Mouse (Mus musculus) forebrain, embryonic 15.5 days (tissue): Measurements from ENCODE around the gene Gmpr. TPM values are rescaled to one million over a fixed set of nuclear protein-coding genes. Genes with fewer than 3 reads are reported as not detected.

Experiments
- ATAC-seq: fragments of 200-750 bp; cut with Nextera tagmentation; replicated peaks from 2 replicates; pipeline ENCODE4 v1.8.0; 2017; ENCODE audit warnings: mild to moderate bottlenecking, moderate TSS enrichment, moderate library complexity
- H3K27ac ChIP-seq: fragments of 300-500 bp; sonication (generic); replicated peaks from 2 replicates; pipeline ENCODE4 v1.5.1; 2015; ENCODE audit warnings: mild to moderate bottlenecking, inconsistent platforms
- H3K27me3 ChIP-seq: fragments of 300-500 bp; sonication (generic); 2 replicates; pipeline ENCODE4 v1.6.1; 2015; ENCODE audit warnings: inconsistent platforms
- H3K36me3 ChIP-seq: fragments of 300-500 bp; sonication (generic); 2 replicates; pipeline ENCODE4 v1.6.1; 2015; ENCODE audit warnings: mild to moderate bottlenecking, inconsistent platforms
- H3K4me1 ChIP-seq: fragments of 300-500 bp; sonication (generic); 2 replicates; pipeline ENCODE4 v1.6.1; 2015; ENCODE audit warnings: inconsistent platforms
- H3K4me2 ChIP-seq: fragments of 300-500 bp; sonication (generic); replicated peaks from 2 replicates; pipeline ENCODE4 v1.6.1; 2015; ENCODE audit warnings: mild to moderate bottlenecking, inconsistent platforms
- H3K4me3 ChIP-seq: fragments of 300-500 bp; sonication (generic); 2 replicates; pipeline ENCODE4 v1.5.1; 2015; ENCODE audit warnings: mild to moderate bottlenecking, inconsistent platforms
- H3K9ac ChIP-seq: fragments of 300-500 bp; sonication (generic); replicated peaks from 2 replicates; pipeline ENCODE4 v1.6.1; 2015; ENCODE audit warnings: mild to moderate bottlenecking, inconsistent platforms
- H3K9me3 ChIP-seq: fragments of 300-500 bp; sonication (generic); 2 replicates; pipeline ENCODE4 v1.6.1; 2016; ENCODE audit warnings: inconsistent platforms
- WGBS: fragments of 180-500 bp; shearing (Covaris S2); methylation state at CpG from one replicate; pipeline ENCODE4 v1.1.7; 2015; ENCODE audit warnings: mixed read lengths; 5-methylcytosine and 5-hydroxymethylcytosine counted together
- polyA plus RNA-seq: library from polyadenylated mRNA; unstranded; fragments of >200 nt; fragmentation: Nextera tagmentation; extraction: Ambion mirVana; gene quantifications from 2 replicates; pipeline ENCODE4 v1.2.1, GENCODE M21; 2015

Gene Gmpr
- polyA plus RNA-seq: 19.6 and 23.0 TPM in 2 replicates

DNA sequence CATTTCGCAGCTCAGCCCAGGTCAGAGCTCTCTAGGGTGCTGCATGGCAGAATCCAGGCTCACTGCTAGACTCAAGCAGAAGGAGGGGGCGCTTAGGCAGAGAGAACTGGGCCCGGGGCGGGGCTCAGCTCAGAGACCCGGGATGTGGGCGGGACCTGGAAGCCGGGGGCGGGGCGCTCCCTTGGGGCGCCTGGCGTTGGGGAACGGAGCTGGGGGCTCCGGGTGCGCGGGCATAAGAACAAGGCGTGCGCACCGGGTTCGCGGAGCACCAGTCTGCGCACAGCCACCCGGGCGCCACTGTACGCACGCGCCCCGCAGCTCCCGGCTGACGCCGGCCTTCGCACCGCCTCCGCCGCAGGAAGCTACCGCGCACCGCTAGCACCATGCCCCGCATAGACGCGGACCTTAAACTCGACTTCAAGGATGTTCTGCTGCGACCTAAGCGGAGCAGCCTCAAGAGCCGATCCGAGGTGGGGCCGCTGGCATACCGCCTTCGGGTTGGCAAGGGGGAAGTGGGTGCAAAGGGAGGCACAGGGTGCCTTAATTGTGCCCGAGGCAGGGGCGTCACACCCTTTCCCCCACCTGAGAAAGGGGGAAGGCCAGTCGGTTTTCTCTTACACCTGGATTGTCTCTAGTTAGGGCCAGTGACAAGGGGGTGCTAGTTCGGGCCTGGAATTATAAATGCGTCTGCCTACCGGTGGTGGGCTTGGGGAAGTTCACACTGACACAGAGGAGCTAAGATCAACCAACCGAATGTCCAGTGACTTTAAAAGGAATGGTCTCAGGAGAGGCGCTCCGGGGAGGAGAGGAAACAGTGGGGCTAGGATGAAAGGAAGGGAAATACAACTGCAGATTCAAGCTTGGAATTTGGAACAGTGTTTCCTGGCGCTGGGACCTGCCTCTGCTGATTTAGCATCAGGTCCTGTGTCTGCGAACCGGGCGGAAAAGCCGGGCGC, at the start of gene Gmpr:
Gene Gmpr, plus strand, starts transcription at position 171 of the 956 bp plus-strand sequence.
- no peaks in the 10 kb centered on the region; the same call in 1 of the 2 replicates for H3K27me3 ChIP-seq
- WGBS: 1% methylated on average over 53 of the region's 63 CpGs
- H3K4me2 ChIP-seq: peak within 1 kb of the TSS; percentile 87
- ATAC-seq: peak; percentile 92
- peak within 1 kb of the TSS; percentile 55 for H3K27ac ChIP-seq
- peak within 1 kb of the TSS; percentile 63 for H3K9ac ChIP-seq
- H3K4me3 ChIP-seq: peak within 1 kb of the TSS; percentile 58
- peaks cover 14% of the 10 kb centered on the region for H3K4me1 ChIP-seq
- H3K9me3 ChIP-seq: no peaks in the 10 kb centered on the region
- H3K36me3 ChIP-seq: no peaks in the 10 kb centered on the region

DNA sequence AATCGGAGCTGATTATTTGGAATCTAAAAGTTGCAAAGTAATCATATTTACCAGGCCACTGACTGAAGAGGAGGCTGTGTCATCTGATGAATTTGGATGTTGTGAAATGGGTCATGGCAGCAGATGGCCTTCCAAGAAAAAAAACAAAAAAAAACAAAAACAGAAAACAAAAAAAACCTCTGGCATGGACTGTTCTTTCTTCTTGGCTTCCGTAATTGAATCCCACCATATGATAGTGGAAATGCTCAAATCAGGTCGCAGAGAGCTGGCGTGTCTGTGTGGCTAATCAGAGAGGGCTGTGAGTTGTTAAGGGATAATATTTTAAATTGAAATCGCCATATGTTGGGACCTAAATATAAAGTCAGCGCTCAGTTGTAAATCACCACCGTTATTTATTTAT, 49.8 kb upstream of the Gmpr start:
- ATAC-seq: no peak
- Histone ChIP-seq H3K4me1 (peaks cover 13% of the 10 kb centered on the region), H3K27ac (no peak overlapping the region), H3K27me3 (no peaks in the 10 kb centered on the region), H3K4me3 (no peak overlapping the region), H3K9ac (no peak overlapping the region), H3K9me3 (no peaks in the 10 kb centered on the region), H3K4me2 (no peak overlapping the region), H3K36me3 (no peaks in the 10 kb centered on the region)
- WGBS: 74% methylated on average over 7 of the region's 7 CpGs

DNA sequence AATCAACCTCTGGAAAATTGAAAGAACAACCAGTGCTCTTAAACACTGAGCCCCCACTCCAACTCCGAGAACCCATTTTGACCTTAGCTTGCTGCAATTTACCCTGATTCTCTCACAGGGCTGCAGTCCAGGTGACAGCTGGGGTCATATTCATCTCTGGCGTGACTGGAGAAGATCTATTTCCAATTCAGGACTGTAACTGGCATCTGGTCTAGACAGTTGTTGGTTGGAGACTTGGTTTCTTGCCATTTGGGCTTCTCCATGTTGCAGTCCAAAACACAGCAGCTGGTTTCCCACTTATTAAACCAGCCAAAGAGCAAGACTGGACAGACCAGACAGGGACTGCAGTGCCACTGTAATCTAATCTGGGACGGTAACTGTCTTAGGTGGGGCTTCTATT, 47.1 kb upstream of the Gmpr start:
- H3K4me2 ChIP-seq: no peak overlapping the region

DNA sequence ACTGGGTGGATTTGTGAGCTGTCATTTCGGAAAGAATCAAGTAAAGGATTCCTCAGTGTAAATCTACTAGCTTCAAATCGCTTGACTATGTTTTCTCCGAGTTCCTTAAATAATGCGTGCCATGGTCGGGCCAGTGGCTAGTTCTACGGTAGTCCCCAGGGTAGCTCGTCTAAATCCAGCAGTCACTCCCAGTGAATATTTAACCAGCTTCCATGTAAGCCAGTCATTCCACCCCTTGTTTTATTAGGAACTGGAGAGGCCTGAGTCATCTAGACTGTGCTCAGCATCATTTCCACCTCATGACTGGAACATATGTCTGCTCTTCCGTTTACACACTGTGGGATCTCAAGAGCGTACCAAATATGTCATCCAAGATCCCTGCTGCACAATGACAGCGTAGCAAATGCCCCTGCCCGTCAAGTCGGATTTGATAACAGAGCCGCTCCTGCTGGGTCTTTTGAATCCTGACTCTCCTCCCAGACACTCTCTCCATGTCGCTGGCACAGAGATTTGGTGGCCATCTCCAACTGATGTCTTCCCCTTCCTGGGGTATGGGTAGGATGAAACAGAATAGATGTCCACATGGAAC, 45.8 kb upstream of the Gmpr start:
- H3K9me3 ChIP-seq: no peaks in the 10 kb centered on the region
- H3K27ac ChIP-seq: no peak overlapping the region
- ATAC-seq: no peak
- no peaks in the 10 kb centered on the region for H3K36me3 ChIP-seq
- no peak overlapping the region for H3K9ac ChIP-seq
- H3K4me1 ChIP-seq: peaks cover 12% of the 10 kb centered on the region
- no peaks in the 10 kb centered on the region for H3K27me3 ChIP-seq
- 83% methylated on average over 14 of the region's 14 CpGs for WGBS
- no peak overlapping the region for H3K4me2 ChIP-seq
- H3K4me3 ChIP-seq: no peak overlapping the region

More for the DNA sequence above, 47.1 kb upstream of the Gmpr start:
- WGBS: 88% methylated on average over 3 of the region's 3 CpGs
- H3K9ac ChIP-seq: no peak overlapping the region
- peaks cover 5% of the 10 kb centered on the region for H3K4me1 ChIP-seq
- no peak overlapping the region for H3K4me3 ChIP-seq
- ATAC-seq: no peak
- H3K27me3 ChIP-seq: no peaks in the 10 kb centered on the region
- no peaks in the 10 kb centered on the region for H3K9me3 ChIP-seq
- H3K27ac ChIP-seq: no peak overlapping the region
- no peaks in the 10 kb centered on the region for H3K36me3 ChIP-seq

DNA sequence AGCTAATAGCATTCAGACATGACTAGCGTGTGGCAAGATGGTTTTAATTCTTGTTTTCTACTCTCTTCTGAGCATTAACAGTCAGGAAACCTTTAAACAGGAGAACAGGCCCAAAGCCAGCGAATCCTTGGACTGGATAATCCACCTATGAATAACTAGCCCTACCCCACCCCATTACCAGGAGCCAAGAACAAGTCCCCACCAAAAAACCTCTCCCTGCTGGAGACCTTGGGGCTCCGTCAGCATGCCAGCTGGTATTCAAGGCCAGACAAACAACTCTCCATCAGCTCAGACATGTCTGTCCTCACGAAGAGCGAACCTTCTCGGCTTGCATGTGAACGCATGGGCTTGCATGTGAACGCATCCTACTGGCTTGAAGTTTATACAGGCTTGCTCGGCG, 41.6 kb upstream of the Gmpr start:
- Histone ChIP-seq H3K27me3 (peaks cover 15% of the 10 kb centered on the region; the same call in 1 of the 2 replicates), H3K9ac (no peak overlapping the region), H3K4me3 (no peak overlapping the region), H3K4me2 (no peak overlapping the region), H3K27ac (no peak overlapping the region), H3K36me3 (no peaks in the 10 kb centered on the region), H3K4me1 (peaks cover 22% of the 10 kb centered on the region), H3K9me3 (no peaks in the 10 kb centered on the region)
- peak; percentile 23; the same call in 1 of the 2 replicates for ATAC-seq
- WGBS: 41% methylated on average over 10 of the region's 10 CpGs

DNA sequence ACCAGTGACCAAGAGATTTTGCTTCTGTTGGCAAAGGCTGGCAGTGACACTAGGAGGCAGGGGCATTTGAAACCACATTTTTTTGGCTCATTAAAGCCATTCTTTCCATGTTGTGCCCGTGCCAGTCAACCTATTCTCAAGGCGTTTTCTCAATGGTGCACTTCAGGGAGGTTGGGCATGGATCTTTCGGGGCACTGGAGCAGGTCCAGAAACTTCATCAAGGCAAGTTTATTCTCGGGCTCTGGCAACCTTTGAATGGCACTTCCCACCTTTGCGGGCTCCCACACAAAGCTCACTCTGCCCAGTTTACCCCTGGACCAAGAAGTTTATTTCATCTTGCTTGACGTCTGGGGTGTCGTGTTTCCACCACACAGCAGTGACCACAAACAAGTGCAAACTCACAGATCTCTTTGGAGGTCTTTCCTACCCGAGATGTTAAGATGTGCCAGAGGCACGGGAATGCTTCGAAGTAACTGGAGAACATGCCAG, 41.2 kb upstream of the Gmpr start:
- 19% methylated on average over 10 of the region's 10 CpGs for WGBS
- Histone ChIP-seq H3K36me3 (no peaks in the 10 kb centered on the region), H3K9ac (no peak overlapping the region), H3K4me3 (no peak overlapping the region), H3K4me2 (no peak overlapping the region), H3K9me3 (no peaks in the 10 kb centered on the region), H3K4me1 (peaks cover 22% of the 10 kb centered on the region), H3K27me3 (peaks cover 17% of the 10 kb centered on the region; the same call in 1 of the 2 replicates), H3K27ac (no peak overlapping the region)
- peak; percentile 51 for ATAC-seq

DNA sequence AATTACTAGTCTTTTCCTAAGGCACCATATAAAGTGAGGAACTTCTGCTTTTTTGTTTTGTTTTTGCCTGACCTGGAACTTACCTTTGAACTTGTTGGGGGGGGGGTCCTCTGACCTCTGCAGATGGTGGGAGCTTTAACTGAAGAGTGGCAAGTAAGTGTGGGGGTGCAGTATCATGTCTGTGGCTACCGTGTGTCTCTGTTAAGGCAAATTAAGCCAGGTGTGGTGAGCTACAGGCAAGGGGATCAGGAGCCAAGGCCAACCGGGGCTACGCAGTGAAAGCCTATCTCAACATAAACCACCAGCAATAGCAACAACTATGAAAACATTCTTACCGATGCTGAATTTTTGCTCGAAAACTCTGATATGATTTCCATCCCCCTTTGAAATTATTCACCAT, 38.5 kb upstream of the Gmpr start:
- no peak overlapping the region for H3K4me2 ChIP-seq
- H3K9me3 ChIP-seq: no peaks in the 10 kb centered on the region
- H3K4me1 ChIP-seq: peaks cover 22% of the 10 kb centered on the region
- no peak overlapping the region for H3K27ac ChIP-seq
- WGBS: 94% methylated on average over 5 of the region's 5 CpGs
- H3K9ac ChIP-seq: no peak overlapping the region
- H3K36me3 ChIP-seq: no peaks in the 10 kb centered on the region
- no peak for ATAC-seq
- peaks cover 26% of the 10 kb centered on the region; the same call in 1 of the 2 replicates for H3K27me3 ChIP-seq
- H3K4me3 ChIP-seq: no peak overlapping the region

DNA sequence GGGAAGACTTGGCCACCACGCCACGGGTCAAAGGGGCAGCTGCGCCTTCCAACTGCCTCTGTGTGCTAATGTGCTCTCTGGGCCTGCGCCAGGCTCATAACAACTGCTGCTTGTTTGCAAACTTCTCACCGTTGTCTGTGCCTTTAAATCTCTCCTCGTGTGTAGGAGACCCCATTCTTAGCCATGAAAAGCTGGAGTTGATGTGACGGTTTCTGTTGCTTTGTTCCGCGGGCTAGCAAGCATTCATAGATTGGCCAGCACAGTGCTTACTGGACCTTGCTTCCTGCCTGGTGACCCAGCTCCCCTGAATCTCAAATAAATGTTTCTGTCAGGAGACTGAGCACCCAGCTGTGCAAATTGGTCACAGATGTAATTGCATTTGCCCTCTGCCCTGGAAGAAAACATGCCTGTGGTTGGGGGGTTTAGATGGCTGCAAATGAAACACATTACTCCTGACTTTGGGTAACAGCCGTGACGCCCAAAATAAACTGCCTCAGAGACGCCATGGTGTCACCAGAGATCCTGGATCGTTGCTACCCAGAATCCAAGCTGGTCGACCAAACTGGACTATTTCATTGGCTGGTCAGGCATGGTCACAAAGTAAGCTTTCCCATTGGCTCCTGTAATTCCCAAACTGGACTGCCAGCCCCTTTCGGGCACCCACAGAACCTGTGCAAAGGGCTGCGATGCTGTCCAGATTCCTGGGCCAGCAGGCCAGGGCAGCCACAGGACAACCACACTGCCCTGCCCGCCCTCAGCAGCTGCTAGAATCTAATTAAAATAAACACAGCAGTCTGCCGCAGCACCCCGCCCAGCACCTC, 37.6 kb upstream of the Gmpr start:
- no peak overlapping the region for H3K4me3 ChIP-seq
- peaks cover 30% of the 10 kb centered on the region; the same call in 1 of the 2 replicates for H3K27me3 ChIP-seq
- H3K9ac ChIP-seq: no peak overlapping the region

DNA sequence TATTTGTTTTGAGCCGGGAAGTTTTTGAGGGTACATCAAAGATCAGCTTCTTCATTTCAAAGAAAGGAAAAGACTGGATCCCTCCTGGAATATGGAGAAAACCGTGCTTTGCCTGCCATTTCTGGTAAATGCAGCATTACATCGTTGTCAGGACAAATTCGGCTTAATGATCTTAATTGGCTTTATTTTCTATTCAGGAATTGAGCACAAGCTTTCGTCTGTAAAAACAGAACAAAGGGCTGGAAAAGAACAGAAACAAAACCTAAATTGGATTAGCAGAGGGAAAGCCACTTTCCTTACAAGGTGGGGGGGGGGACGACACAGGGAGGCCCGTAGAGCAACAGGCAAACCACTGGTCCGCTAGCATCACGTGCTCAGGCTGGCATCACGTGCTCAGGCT, 33.9 kb upstream of the Gmpr start:
- no peak overlapping the region for H3K9ac ChIP-seq
- peaks cover 8% of the 10 kb centered on the region for H3K4me1 ChIP-seq
- H3K27ac ChIP-seq: no peak overlapping the region
- 7% methylated on average over 10 of the region's 10 CpGs for WGBS
- no peak for ATAC-seq
- no peaks in the 10 kb centered on the region for H3K9me3 ChIP-seq
- no peak overlapping the region for H3K4me3 ChIP-seq
- H3K27me3 ChIP-seq: peaks cover 42% of the 10 kb centered on the region; the same call in 1 of the 2 replicates
- H3K4me2 ChIP-seq: no peak overlapping the region
- no peaks in the 10 kb centered on the region for H3K36me3 ChIP-seq

More for the DNA sequence above, 37.6 kb upstream of the Gmpr start:
- H3K9me3 ChIP-seq: no peaks in the 10 kb centered on the region
- WGBS: 35% methylated on average over 19 of the region's 19 CpGs
- no peak overlapping the region for H3K4me2 ChIP-seq
- no peak for ATAC-seq
- H3K27ac ChIP-seq: no peak overlapping the region
- H3K4me1 ChIP-seq: peaks cover 22% of the 10 kb centered on the region
- H3K36me3 ChIP-seq: no peaks in the 10 kb centered on the region

DNA sequence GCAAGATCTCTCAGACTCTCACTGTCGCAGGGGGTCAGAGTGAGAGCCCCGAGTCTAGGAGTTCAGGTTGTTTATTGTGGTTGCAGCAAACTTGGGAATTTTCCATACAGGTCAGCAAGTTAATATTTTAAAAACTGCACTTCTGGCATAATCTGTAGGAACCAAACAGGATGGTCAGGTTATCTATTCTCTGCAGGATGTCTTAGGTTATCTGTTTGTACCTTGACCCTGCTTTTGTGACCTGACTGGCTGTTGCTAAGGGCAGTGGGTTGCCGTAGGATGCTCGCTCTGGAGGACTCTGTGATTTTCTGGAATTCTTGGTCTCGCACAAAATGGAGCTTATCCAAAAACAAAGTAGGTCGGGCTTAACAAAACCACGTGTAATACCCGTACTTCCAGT, 31.9 kb upstream of the Gmpr start:
- no peak overlapping the region for H3K4me2 ChIP-seq
- no peak overlapping the region for H3K9ac ChIP-seq
- H3K4me1 ChIP-seq: no peaks in the 10 kb centered on the region
- WGBS: 82% methylated on average over 8 of the region's 8 CpGs
- no peak for ATAC-seq
- no peaks in the 10 kb centered on the region for H3K36me3 ChIP-seq
- H3K4me3 ChIP-seq: no peak overlapping the region
- peaks cover 33% of the 10 kb centered on the region; the same call in 1 of the 2 replicates for H3K27me3 ChIP-seq
- no peak overlapping the region for H3K27ac ChIP-seq
- H3K9me3 ChIP-seq: no peaks in the 10 kb centered on the region

DNA sequence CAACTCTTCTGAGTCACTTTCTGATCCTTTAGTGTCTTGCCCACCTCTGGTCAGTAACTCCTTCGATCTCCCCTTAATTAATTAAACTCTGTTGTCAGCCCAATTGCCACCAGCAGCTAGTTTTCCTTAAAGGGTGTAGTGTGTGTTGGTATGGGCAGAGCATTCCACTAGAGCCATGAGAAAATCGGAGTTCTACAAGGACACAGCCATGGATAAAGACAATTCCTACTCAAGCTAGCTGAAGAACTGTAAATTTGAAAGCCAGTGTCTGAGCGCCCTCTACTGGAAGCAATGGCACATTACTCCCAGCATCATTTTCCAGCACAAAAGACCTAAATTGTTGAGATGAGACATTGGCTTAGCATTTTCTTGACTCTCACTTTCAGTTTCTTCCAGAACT, 30.1 kb upstream of the Gmpr start:
- Histone ChIP-seq H3K9me3 (no peaks in the 10 kb centered on the region), H3K36me3 (no peaks in the 10 kb centered on the region), H3K4me3 (no peak overlapping the region), H3K27me3 (peaks cover 19% of the 10 kb centered on the region; the same call in 1 of the 2 replicates), H3K9ac (no peak overlapping the region), H3K4me2 (no peak overlapping the region), H3K4me1 (no peaks in the 10 kb centered on the region), H3K27ac (no peak overlapping the region)
- WGBS: 29% methylated on average over 3 of the region's 3 CpGs
- ATAC-seq: no peak
